Mouse (Mus musculus) ES-Bruce4 (cell line): ENCODE results near the gene Phf21b.

Source experiments
- CTCF ChIP-seq: IDR thresholded peaks from one replicate; pipeline ENCODE4 v1.8.1; 2011; ENCODE audit warnings: low read depth, low read length
- EP300 ChIP-seq: IDR thresholded peaks from 2 replicates; pipeline ENCODE4 v1.6.1; 2011; ENCODE audit warnings: low read depth, low read length; ENCODE audit not compliant: insufficient read depth
- POLR2A ChIP-seq: IDR thresholded peaks from one replicate; pipeline ENCODE4 v1.8.1; 2011; ENCODE audit warnings: low read length; ENCODE audit not compliant: insufficient read depth

DNA sequence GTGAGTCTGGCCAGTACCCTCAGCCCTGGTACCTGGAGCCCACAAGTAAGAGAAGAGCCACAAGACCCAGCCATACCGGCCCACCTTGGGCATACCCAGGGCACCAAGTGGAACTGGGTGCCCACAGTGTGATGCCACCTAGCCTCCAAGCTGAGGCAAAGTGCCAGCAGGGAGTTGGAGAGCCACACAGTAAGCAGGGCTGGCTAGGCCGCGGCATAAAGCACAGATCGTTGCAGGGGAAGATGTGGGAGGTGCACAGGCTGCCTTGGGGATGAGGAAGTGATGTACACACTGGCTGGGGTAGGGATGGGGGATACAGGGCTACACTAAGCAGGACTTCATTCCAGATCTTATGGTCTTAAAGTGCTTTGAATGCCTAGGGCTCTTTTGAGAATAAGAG, 35.0 kb downstream of the Phf21b start:
- TF ChIP-seq CTCF = no peak
- TF ChIP-seq EP300 = no peak
- no peak for TF ChIP-seq POLR2A
